Mouse (Mus musculus): ENCODE data around the gene Atoh8.

Atoh8 gene

GRCm38 (mm10) chr6:72227665-72228265 lies 7.6 kb downstream of the Atoh8 start:
- no peak for DNase-seq (ENCODE audit: low read depth, low spot score)

- DNase-seq (ENCODE audit: low read depth, low spot score): no peak
Measured at GRCm38 (mm10) chr6:72227011-72227410, 8.4 kb downstream of the Atoh8 start.

GRCm38 (mm10) chr6:72225686-72226085 lies 9.7 kb downstream of the Atoh8 start:
- no peak for DNase-seq (ENCODE audit: low read depth, low spot score)

GRCm38 (mm10) chr6:72223892-72224291 lies 11.5 kb downstream of the Atoh8 start:
- no peak for DNase-seq (ENCODE audit: low read depth, low spot score)

GRCm38 (mm10) chr6:72222876-72223275 lies 12.5 kb downstream of the Atoh8 start:
- DNase-seq (ENCODE audit: low read depth, low spot score): no peak

- DNase-seq (ENCODE audit: low read depth, low spot score): no peak
Measured at GRCm38 (mm10) chr6:72222271-72222724, 13.1 kb downstream of the Atoh8 start.

GRCm38 (mm10) chr6:72221271-72221670 lies 14.1 kb downstream of the Atoh8 start:
- DNase-seq (ENCODE audit: low read depth, low spot score): no peak

DNA sequence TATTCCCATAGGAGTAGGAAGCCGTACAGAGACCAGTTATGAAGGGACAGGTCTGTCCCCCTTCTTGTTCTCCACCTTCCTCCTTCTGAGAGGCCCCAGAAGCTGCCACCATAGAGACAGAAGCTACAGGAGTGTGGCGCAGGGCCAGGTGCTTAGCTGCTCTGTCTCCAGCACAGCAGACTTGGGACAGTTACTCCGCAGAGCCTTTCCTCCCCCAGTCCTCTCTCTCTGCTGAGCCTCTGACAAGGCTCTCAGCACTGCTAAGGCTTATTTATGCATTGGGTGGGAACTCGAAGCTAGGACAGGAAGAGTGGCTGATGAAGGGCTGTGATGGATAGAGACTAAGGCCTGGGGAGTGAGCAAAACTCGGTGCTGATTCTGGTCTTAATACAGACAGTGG lies 15.8 kb downstream of the Atoh8 start:
- DNase-seq (ENCODE audit: low read depth, low spot score): no peak

- DNase-seq (ENCODE audit: low read depth, low spot score): no peak
Measured at GRCm38 (mm10) chr6:72218281-72218680, 17.1 kb downstream of the Atoh8 start.

- no peak for DNase-seq (ENCODE audit: low read depth, low spot score)
Measured at GRCm38 (mm10) chr6:72217415-72217784, 18.0 kb downstream of the Atoh8 start.

DNA sequence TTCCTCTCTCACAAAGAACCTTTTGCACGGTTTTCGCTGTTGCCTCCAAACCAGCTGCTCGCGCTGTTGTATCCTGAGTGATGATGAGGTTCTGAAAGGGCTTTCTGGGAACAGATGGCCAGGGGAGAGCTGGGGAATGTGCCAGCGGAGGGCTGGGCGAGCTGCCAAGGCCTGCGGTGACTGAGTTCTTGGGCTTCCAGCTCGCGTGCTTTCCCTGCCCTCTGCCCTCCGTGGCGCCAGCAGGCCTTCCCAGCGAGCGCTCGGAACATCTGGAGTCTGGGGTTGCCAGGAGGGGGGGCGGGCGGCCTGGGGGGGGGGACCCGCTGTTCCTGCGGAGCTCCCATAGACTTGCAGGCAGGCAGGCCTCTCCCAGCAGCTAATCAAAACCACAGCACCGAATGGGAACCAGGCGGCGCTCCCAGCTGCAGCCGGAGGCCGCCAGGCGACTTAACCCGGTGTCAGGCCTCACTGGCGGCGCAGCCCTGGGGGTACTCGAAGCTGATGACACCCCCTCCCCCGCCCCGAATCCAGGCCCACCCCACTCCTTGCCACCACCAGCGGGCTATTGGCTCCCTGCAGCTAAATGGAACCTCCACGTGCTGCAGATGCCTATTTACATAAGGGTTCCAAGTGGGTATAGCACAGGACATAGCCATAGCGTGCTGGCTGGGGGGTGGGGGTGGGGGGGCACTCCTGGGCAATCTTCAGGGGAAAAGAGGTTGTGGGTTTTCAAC lies 18.5 kb downstream of the Atoh8 start:
- DNase-seq (ENCODE audit: low read depth, low spot score): peak; percentile 94

GRCm38 (mm10) chr6:72215582-72215981 lies 19.8 kb downstream of the Atoh8 start:
- no peak for DNase-seq (ENCODE audit: low read depth, low spot score)

- no peak for DNase-seq (ENCODE audit: low read depth, low spot score)
Measured at GRCm38 (mm10) chr6:72211360-72211759, 24.0 kb downstream of the Atoh8 start.

DNA sequence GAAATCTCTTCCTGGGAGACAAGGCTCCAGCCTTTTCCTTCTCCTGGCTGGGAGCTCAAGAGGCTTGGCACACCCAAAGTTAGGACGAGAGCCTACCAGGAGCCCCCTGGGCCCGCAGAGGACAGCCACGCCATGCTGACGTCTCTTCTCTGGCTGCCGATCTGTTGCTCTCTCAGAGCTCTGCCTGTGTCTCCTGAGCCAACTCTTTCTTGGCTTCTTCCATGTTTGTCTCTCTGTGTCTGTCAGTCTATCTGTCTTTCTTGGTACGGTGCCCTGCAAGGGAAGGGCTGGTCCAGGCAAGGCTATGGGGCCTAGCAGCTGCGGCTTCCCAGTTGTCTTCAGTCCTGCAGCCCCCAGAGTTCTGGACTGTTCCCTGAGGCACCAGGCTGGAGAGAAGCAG lies 24.6 kb downstream of the Atoh8 start:
- DNase-seq (ENCODE audit: low read depth, low spot score): no peak

DNA sequence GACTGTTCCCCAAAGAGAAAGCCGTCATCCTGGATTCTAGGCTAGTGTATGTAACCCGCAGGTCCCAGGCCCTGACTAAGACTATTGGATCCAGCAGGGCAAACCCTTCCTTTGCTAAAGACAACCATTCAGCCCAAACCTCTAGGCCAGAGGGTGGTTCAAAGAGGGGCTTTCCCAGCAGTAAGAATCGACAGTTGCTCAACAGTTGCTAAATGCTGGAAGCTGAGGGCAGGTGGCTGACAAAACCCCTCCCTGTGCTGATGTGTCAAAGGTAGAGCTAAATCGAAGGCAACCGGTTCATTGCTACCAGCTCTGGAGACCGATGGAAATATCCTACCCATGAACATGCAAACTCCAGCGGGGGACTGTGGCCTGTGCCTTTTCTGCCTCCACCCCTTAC lies 25.6 kb downstream of the Atoh8 start:
- DNase-seq (ENCODE audit: low read depth, low spot score): no peak

DNA sequence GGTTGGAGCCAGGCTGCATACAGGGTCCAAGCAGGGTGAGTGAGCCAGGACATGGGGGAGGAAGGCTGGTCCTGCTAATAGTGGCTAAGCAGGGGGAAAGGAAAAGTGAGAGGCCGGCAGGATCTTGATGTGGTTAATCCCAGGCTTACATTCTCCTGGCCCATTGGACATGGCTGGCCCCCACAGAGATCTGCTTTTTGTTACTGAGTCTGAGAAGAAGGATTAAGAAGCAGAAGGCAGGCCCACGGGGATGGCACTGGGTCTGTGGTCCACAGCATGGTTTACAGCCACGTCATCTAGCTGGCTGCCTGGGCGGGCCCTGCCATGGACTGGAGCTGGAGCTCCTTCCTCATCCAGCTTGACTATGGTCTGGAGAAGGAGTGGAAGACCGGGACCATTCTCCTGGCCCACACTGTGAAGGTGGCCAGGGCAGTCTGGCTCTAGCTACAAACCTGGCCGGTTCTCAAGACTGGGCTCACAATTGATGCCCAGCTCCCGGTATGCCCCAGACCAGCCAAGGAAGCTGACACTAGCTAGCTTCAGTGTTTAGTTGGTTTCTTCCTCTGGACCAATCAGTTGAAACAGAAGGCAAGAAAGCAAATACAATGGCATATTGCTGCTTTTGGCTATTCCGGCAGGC lies 26.9 kb downstream of the Atoh8 start:
- no peak for DNase-seq (ENCODE audit: low read depth, low spot score)

GRCm38 (mm10) chr6:72206021-72206420 lies 29.4 kb downstream of the Atoh8 start:
- no peak for DNase-seq (ENCODE audit: low read depth, low spot score)

DNA sequence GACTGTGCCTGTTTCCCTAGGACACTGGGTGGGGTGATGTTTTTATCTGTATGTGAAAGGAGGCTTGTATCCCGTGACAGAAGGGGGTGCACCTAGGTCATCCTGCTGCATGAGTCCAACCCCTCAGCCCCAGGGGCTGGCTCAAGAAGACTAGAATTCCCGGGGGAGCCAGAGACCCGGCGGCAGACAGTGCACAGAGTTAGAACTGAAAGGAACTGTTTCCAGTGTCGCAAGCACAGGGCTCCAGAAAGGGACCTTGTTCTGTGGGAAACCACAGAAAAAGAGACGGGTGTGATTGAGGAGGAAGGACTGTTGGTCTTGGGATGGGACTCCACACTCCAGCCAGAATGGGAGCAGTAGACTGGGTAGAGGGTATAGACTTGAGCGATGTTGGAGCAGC lies 30.5 kb downstream of the Atoh8 start:
- DNase-seq (ENCODE audit: low read depth, low spot score): no peak

DNA sequence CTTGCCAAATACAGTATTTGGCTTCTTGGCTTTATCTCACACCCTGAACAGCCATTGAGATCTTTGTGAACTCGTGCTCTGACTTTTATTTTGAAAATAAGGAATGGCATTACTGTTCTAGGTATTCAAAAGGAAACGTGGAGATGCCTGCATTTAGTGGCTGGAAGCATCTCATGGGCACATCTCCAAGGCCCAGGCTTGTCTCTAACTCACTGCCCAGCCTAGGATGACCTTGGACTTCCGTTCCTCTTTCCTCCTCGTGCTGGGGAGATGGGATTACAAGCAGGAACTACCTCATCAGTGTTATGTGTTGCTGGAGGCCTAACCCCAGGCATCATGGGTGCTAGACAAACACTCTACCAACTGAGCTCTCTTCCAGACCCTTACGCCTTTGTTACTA lies 32.1 kb downstream of the Atoh8 start:
- no peak for DNase-seq (ENCODE audit: low read depth, low spot score)

GRCm38 (mm10) chr6:72202732-72203131 lies 32.6 kb downstream of the Atoh8 start:
- DNase-seq (ENCODE audit: low read depth, low spot score): no peak

GRCm38 (mm10) chr6:72200595-72201256 lies 34.7 kb downstream of the Atoh8 start:
- no peak for DNase-seq (ENCODE audit: low read depth, low spot score)

DNA sequence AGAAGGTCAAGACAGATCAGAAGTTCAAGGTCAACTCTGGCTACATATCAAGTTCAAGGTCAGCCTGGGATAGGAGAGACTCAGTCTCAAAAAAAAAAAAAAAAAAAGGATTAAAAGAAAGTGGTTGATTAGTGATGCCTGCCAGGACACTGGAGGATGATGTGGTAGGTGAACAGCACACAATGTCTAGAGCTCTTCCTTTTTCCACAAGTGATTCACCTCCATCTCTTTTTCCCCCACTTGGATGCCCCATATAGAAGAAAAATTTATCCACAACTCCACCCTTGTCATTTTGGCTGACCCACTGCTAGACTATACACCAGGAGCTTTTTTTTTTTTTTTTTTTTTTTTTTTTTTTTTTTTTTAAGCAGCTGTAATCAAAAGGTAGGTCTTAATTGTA lies 37.9 kb downstream of the Atoh8 start:
- no peak for DNase-seq (ENCODE audit: low read depth, low spot score)
